Mouse (Mus musculus) MEL (cell line): ENCODE results near the gene Wfikkn2. TPM values are rescaled to one million over a fixed set of nuclear protein-coding genes. Genes with fewer than 3 reads are reported as not detected.

Experiments used
- DNase-seq: peaks from one replicate; pipeline ENCODE4 v3.0.0; 2011; ENCODE audit warnings: low read depth, low spot score
- H3K27ac ChIP-seq: 2 replicates; pipeline ENCODE4 v1.5.1; 2012; ENCODE audit warnings: low read depth, mild to moderate bottlenecking, control low read depth, low read length, moderate library complexity; ENCODE audit not compliant: control insufficient read depth
- H3K27me3 ChIP-seq, 2 experiments: fragments of 150-350 bp in 1 of 2; sonication (generic) in 1 of 2; 2 replicates each; pipeline ENCODE4 v1.6.1; 2012; ENCODE audit warnings: low read length in 2 of 2, mild to moderate bottlenecking in 2 of 2, improper control_type of control experiment in 1 of 2, moderate library complexity in 1 of 2; ENCODE audit not compliant: insufficient read depth in 2 of 2, control insufficient read depth in 1 of 2
- H3K36me3 ChIP-seq, 2 experiments: 2 replicates each; pipeline ENCODE4 v1.6.1; 2012 to 2014; ENCODE audit warnings: low read length in 2 of 2, improper control_type of control experiment in 1 of 2, inconsistent platforms in 1 of 2, mild to moderate bottlenecking in 1 of 2; ENCODE audit not compliant: insufficient read depth in 2 of 2, control insufficient read depth in 1 of 2
- H3K4me1 ChIP-seq, 2 experiments: fragments of 150-350 bp in 1 of 2; sonication (generic) in 1 of 2; 2 replicates each; pipeline ENCODE4 v1.6.1; 2012; ENCODE audit warnings: low read length in 2 of 2, improper control_type of control experiment in 1 of 2, mild to moderate bottlenecking in 1 of 2; ENCODE audit not compliant: insufficient read depth in 2 of 2, control insufficient read depth in 1 of 2
- H3K4me3 ChIP-seq, 2 experiments: fragments of 150-350 bp in 1 of 2; sonication (generic) in 1 of 2; 2 replicates each; pipeline ENCODE4 v1.5.1; 2012; ENCODE audit warnings: low read depth in 2 of 2, low read length in 2 of 2, mild to moderate bottlenecking in 2 of 2, moderate library complexity in 2 of 2, control low read depth in 1 of 2, improper control_type of control experiment in 1 of 2; ENCODE audit not compliant: control insufficient read depth in 1 of 2, insufficient read depth in 1 of 2
- H3K79me2 ChIP-seq: 2 replicates; pipeline ENCODE4 v1.6.1; 2012; ENCODE audit warnings: mild to moderate bottlenecking, low read length, moderate library complexity; ENCODE audit not compliant: control insufficient read depth, poor library complexity, insufficient read depth
- H3K9ac ChIP-seq: 2 replicates; pipeline ENCODE4 v1.6.1; 2012; ENCODE audit warnings: low read depth, mild to moderate bottlenecking, control low read depth, low read length, moderate library complexity; ENCODE audit not compliant: control insufficient read depth, poor library complexity, severe bottlenecking
- H3K9me3 ChIP-seq: fragments of 150-350 bp; sonication (generic); replicated peaks from 2 replicates; pipeline ENCODE4 v1.6.1; 2012; ENCODE audit warnings: mild to moderate bottlenecking, low read length, improper control_type of control experiment, moderate library complexity; ENCODE audit not compliant: insufficient read depth
- BHLHE40 ChIP-seq: IDR thresholded peaks from 2 replicates; pipeline ENCODE4 v1.6.1; 2012; ENCODE audit warnings: low read depth, mild to moderate bottlenecking, inconsistent platforms, low read length, improper control_type of control experiment, borderline replicate concordance
- CHD1 ChIP-seq: IDR thresholded peaks from 2 replicates; pipeline ENCODE4 v1.6.1; 2012; ENCODE audit warnings: low read depth, mild to moderate bottlenecking, inconsistent platforms, low read length, improper control_type of control experiment
- CHD2 ChIP-seq: IDR thresholded peaks from 2 replicates; pipeline ENCODE4 v1.6.1; 2011; ENCODE audit warnings: low read length, improper control_type of control experiment
- CTCF ChIP-seq, 3 experiments: IDR thresholded peaks in 2 of 3; conservative IDR thresholded peaks in 1 of 3; 2 replicates each; pipeline ENCODE4 v1.5.1; 2011 to 2012; ENCODE audit warnings: low read length in 3 of 3, low read depth in 2 of 3, mild to moderate bottlenecking in 2 of 3, improper control_type of control experiment in 1 of 3, inconsistent platforms in 1 of 3, mixed read lengths in 1 of 3, moderate library complexity in 1 of 3; ENCODE audit not compliant: control insufficient read depth in 1 of 3, insufficient read depth in 1 of 3, poor library complexity in 1 of 3, severe bottlenecking in 1 of 3
- E2F4 ChIP-seq: IDR thresholded peaks from 2 replicates; pipeline ENCODE4 v1.6.1; 2011; ENCODE audit warnings: low read depth, low read length, improper control_type of control experiment, borderline replicate concordance
- HCFC1 ChIP-seq: IDR thresholded peaks from 2 replicates; pipeline ENCODE4 v1.6.1; 2012; ENCODE audit warnings: low read depth, mild to moderate bottlenecking, inconsistent platforms, low read length, improper control_type of control experiment, moderate library complexity
- KAT2A ChIP-seq: conservative IDR thresholded peaks from 2 replicates; pipeline ENCODE4 v1.6.1; 2012; ENCODE audit warnings: low read depth, low read length, improper control_type of control experiment, inconsistent platforms
- MAFK ChIP-seq: IDR thresholded peaks from 2 replicates; pipeline ENCODE4 v1.6.1; 2011; ENCODE audit warnings: low read depth, mild to moderate bottlenecking, low read length, improper control_type of control experiment, borderline replicate concordance
- MAX ChIP-seq: IDR thresholded peaks from 2 replicates; pipeline ENCODE4 v1.6.1; 2011; ENCODE audit warnings: low read length, improper control_type of control experiment
- MAZ ChIP-seq: IDR thresholded peaks from 2 replicates; pipeline ENCODE4 v1.6.1; 2012; ENCODE audit warnings: low read depth, mild to moderate bottlenecking, inconsistent platforms, low read length, improper control_type of control experiment
- MEF2A ChIP-seq: IDR thresholded peaks from 2 replicates; pipeline ENCODE4 v1.6.1; 2014; ENCODE audit warnings: low read depth, mild to moderate bottlenecking, inconsistent platforms, low read length, improper control_type of control experiment; ENCODE audit not compliant: poor library complexity, insufficient replicate concordance, severe bottlenecking; ENCODE audit errors: extremely low read depth
- MYB ChIP-seq: IDR thresholded peaks from 2 replicates; pipeline ENCODE4 v1.6.1; 2011; ENCODE audit warnings: mild to moderate bottlenecking, low read depth, low read length, improper control_type of control experiment
- NELFE ChIP-seq: IDR thresholded peaks from 2 replicates; pipeline ENCODE4 v1.6.1; 2011; ENCODE audit warnings: low read depth, low read length, improper control_type of control experiment
- POLR2A ChIP-seq, 2 experiments: IDR thresholded peaks; 2 replicates each; pipeline ENCODE4 v1.6.1; 2011 to 2012; ENCODE audit warnings: low read length in 2 of 2, mild to moderate bottlenecking in 2 of 2, control low read depth in 1 of 2, improper control_type of control experiment in 1 of 2, low read depth in 1 of 2, moderate library complexity in 1 of 2; ENCODE audit not compliant: control insufficient read depth in 1 of 2, insufficient read depth in 1 of 2, poor library complexity in 1 of 2
- TAL1 ChIP-seq: IDR thresholded peaks from 2 replicates; pipeline ENCODE4 v1.6.1; 2012; ENCODE audit warnings: mild to moderate bottlenecking, inconsistent platforms, low read length, moderate library complexity, mixed read lengths
- TBP ChIP-seq: IDR thresholded peaks from 2 replicates; pipeline ENCODE4 v1.8.0; 2011; ENCODE audit warnings: low read depth, low read length, improper control_type of control experiment
- USF2 ChIP-seq, 2 experiments: IDR thresholded peaks; 2 replicates each; pipeline ENCODE4 v1.6.1; 2011 to 2012; ENCODE audit warnings: improper control_type of control experiment in 2 of 2, low read length in 2 of 2, borderline replicate concordance in 1 of 2, inconsistent platforms in 1 of 2, low read depth in 1 of 2, mild to moderate bottlenecking in 1 of 2; ENCODE audit not compliant: insufficient read depth in 1 of 2
- polyA plus RNA-seq, 2 experiments: library from polyadenylated mRNA; stranded (reverse) in 1 of 2; unstranded in 1 of 2; fragments of >175 nt in 1 of 2; fragments of >200 nt in 1 of 2; gene quantifications; 2 replicates each; pipeline versions ENCODE4 v1.2.1 to v1.2.4; 2012; ENCODE audit warnings: low replicate concordance in 2 of 2, low read depth in 1 of 2; ENCODE audit not compliant: insufficient read length in 2 of 2, insufficient read depth in 1 of 2, missing spikeins in 1 of 2
- total RNA-seq: library from RNA; depleted of rRNA; stranded (reverse); fragments of 300-350 nt; gene quantifications from 2 replicates; pipeline ENCODE4 v1.2.3, GENCODE M21; 2012

Wfikkn2 gene
- total and polyA plus RNA-seq, 3 experiments: not detected

DNA sequence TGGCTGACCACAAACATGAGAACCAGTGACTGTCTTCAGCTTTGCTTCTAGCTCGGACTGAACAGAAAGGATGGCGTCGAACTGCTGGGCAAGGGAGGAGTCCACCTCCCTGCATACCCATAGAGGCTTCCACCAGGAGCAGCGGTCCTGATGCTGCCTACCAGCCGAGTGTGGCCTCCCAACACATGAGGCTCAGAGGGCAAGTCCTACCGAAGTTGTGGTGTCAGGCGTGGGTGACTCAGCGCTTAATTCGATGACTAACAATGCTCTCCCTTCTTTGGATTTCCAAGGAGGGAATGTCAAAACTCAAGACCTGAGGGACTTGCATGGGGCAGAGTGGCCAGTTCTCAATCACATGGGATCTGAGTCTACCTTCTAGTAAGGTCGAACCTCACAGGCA is 7.9 kb upstream of the Wfikkn2 start:
- Histone ChIP-seq H3K9me3 (no peaks in the 10 kb centered on the region), H3K4me1 (no peaks in the 10 kb centered on the region), H3K27ac (no peak overlapping the region), H3K27me3 (peaks cover 13 to 19% of the 10 kb centered on the region in 2 experiments), H3K4me3 (no peak overlapping the region), H3K36me3 (no peaks in the 10 kb centered on the region), H3K9ac (no peak overlapping the region), H3K79me2 (no peaks in the 10 kb centered on the region)
- no peak for TF ChIP-seq POLR2A (IDR thresholded peaks at IDR 0.05; ENCODE audit: control insufficient read depth in 1 of 2, insufficient read depth in 1 of 2, low read depth in 1 of 2, low read length in 2 of 2, poor library complexity in 1 of 2)
- no peak for TF ChIP-seq CHD2
- no peak for TF ChIP-seq USF2 (IDR thresholded peaks at IDR 0.05; ENCODE audit: borderline replicate concordance in 1 of 2, insufficient read depth in 1 of 2, low read depth in 1 of 2, low read length in 2 of 2)
- TF ChIP-seq MEF2A: no peak
- TF ChIP-seq E2F4: no peak
- no peak for TF ChIP-seq HCFC1
- no peak for TF ChIP-seq BHLHE40
- no peak for TF ChIP-seq MYB
- TF ChIP-seq NELFE: no peak
- TF ChIP-seq MAX: no peak
- TF ChIP-seq CTCF (IDR thresholded peaks at IDR 0.05 in 2 of 3, conservative IDR thresholded peaks at IDR 0.05 in 1 of 3; ENCODE audit: control insufficient read depth in 1 of 3, insufficient read depth in 1 of 3, low read depth in 2 of 3, low read length in 3 of 3, poor library complexity in 1 of 3, severe bottlenecking in 1 of 3): no peak
- TF ChIP-seq TBP: no peak
- no peak for TF ChIP-seq CHD1
- DNase-seq: no peak

DNA sequence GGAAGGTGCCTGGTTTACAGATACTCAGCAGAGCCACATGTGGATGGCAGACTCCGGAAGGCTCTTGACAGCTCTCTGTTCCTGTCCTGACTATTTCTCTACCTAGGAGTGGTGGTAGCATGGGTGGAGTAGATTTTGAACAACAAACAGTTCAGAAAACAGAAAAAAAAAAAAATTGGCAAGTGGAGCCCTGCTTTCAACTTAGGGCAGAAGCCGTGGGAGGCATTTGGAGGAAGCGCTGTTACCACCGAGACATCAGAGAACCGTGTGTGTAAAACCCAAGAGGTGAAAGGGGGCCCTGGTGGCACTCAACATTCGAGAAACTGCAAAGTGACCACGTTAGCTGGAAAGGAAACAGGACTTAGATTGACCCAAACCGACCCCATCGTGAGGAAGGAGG is 7.4 kb upstream of the Wfikkn2 start:
- Histone ChIP-seq H3K27ac (no peak overlapping the region), H3K27me3 (peaks cover 17 to 20% of the 10 kb centered on the region in 2 experiments), H3K9me3 (no peaks in the 10 kb centered on the region), H3K79me2 (no peaks in the 10 kb centered on the region), H3K36me3 (no peaks in the 10 kb centered on the region), H3K4me1 (no peaks in the 10 kb centered on the region), H3K4me3 (no peak overlapping the region), H3K9ac (no peak overlapping the region)
- no peak for TF ChIP-seq CHD2
- no peak for TF ChIP-seq MAZ
- no peak for TF ChIP-seq TAL1
- no peak for TF ChIP-seq MAFK
- TF ChIP-seq KAT2A: no peak
- TF ChIP-seq POLR2A (IDR thresholded peaks at IDR 0.05; ENCODE audit: control insufficient read depth in 1 of 2, insufficient read depth in 1 of 2, low read depth in 1 of 2, low read length in 2 of 2, poor library complexity in 1 of 2): no peak
- TF ChIP-seq MEF2A: no peak
- no peak for TF ChIP-seq E2F4
- no peak for DNase-seq
